Mouse (Mus musculus) midbrain, embryonic 10.5 days (tissue): ENCODE measurements around the gene Exoc3. TPM values are rescaled to one million over a fixed set of nuclear protein-coding genes. Genes with fewer than 3 reads are reported as not detected.

ENCODE experiments used
- DNase-seq: peaks from one replicate; pipeline ENCODE4 v3.0.0-alpha.2; 2017; ENCODE audit warnings: low spot score
- H3K27ac ChIP-seq: fragments of 300-500 bp; sonication (generic); replicated peaks from 2 replicates; pipeline ENCODE4 v1.5.1; 2016; ENCODE audit warnings: mild to moderate bottlenecking
- H3K27me3 ChIP-seq: fragments of 300-500 bp; sonication (generic); 2 replicates; pipeline ENCODE4 v1.6.1; 2016; ENCODE audit warnings: low read depth, mild to moderate bottlenecking; ENCODE audit not compliant: poor library complexity, severe bottlenecking
- H3K36me3 ChIP-seq: fragments of 300-500 bp; sonication (generic); 2 replicates; pipeline ENCODE4 v1.6.1; 2016; ENCODE audit warnings: mild to moderate bottlenecking, moderate library complexity
- H3K4me1 ChIP-seq: fragments of 300-500 bp; sonication (generic); 2 replicates; pipeline ENCODE4 v1.6.1; 2016
- H3K4me3 ChIP-seq: fragments of 300-500 bp; sonication (generic); 2 replicates; pipeline ENCODE4 v1.5.1; 2016; ENCODE audit warnings: mild to moderate bottlenecking, moderate library complexity
- H3K9me3 ChIP-seq: fragments of 300-500 bp; sonication (generic); replicated peaks from 2 replicates; pipeline ENCODE4 v1.6.1; 2016; ENCODE audit warnings: mild to moderate bottlenecking
- WGBS: fragments of 180-500 bp; shearing (Covaris S2); methylation state at CpG from one replicate; pipeline ENCODE4 v1.1.7; 2016; 5-methylcytosine and 5-hydroxymethylcytosine counted together
- polyA plus RNA-seq: library from polyadenylated mRNA; unstranded; fragments of >200 nt; fragmentation: Nextera tagmentation; extraction: Ambion mirVana; gene quantifications from 2 replicates; pipeline ENCODE4 v1.2.1, GENCODE M21; 2016

The Exoc3 gene
- polyA plus RNA-seq, 1 experiment from 2014 or later: 79.2 TPM

- H3K9me3 ChIP-seq: no peaks in the 10 kb centered on the region
- H3K4me1 ChIP-seq: peaks cover 10% of the 10 kb centered on the region
- no peak for DNase-seq
- peaks cover 64% of the 10 kb centered on the region for H3K27me3 ChIP-seq
- H3K36me3 ChIP-seq: no peaks in the 10 kb centered on the region
- no peak overlapping the region for H3K4me3 ChIP-seq
- 68% methylated on average over 3 of the region's 3 CpGs for WGBS
- H3K27ac ChIP-seq: no peak overlapping the region
These were observed 85.9 kb downstream of the Exoc3 start for GRCm38 (mm10) chr13:74122632-74123031.

- 32% methylated on average over 14 of the region's 14 CpGs for WGBS
- Histone ChIP-seq H3K4me3 (peak overlapping the region; percentile 54; the same call in 1 of the 2 replicates), H3K36me3 (no peaks in the 10 kb centered on the region), H3K27ac (no peak overlapping the region), H3K4me1 (peaks cover 10% of the 10 kb centered on the region), H3K27me3 (peaks cover 64% of the 10 kb centered on the region), H3K9me3 (no peaks in the 10 kb centered on the region)
- DNase-seq: no peak
These were observed 86.7 kb downstream of the Exoc3 start for GRCm38 (mm10) chr13:74121795-74122330.

GRCm38 (mm10) chr13:74121141-74121602 is 87.4 kb downstream of the Exoc3 start, which contains the start of gene Slc9a3:
Gene Slc9a3 (plus strand): TSS chr13:74121457.
- Histone ChIP-seq H3K4me1 (peaks cover 10% of the 10 kb centered on the region), H3K27me3 (peaks cover 64% of the 10 kb centered on the region), H3K27ac (0 out of 2 replicates have a peak within 1 kb of the TSS, but pooled peaks have one; percentile 23), H3K4me3 (peak within 1 kb of the TSS; percentile 54), H3K36me3 (no peaks in the 10 kb centered on the region), H3K9me3 (no peaks in the 10 kb centered on the region)
- DNase-seq: peak; percentile 32
- under 1% methylated on average over 35 of the region's 35 CpGs for WGBS

Other genes starting within 250 kb of the Exoc3 start
- not detected in 2 replicates for gene Zdhhc11, start 244.9 kb downstream of the Exoc3 start, polyA plus RNA-seq
- gene Tppp, start 199.3 kb downstream of the Exoc3 start, polyA plus RNA-seq: 1.00 and 1.9 TPM in 2 replicates
- gene Cep72, start 146.4 kb downstream of the Exoc3 start, polyA plus RNA-seq: 22.5 and 25.6 TPM in 2 replicates
- gene Slc9a3, start 87.3 kb downstream of the Exoc3 start, polyA plus RNA-seq: not detected in 2 replicates
- 1.8 and 2.0 TPM in 2 replicates for gene Ahrr, start 83.6 kb upstream of the Exoc3 start, polyA plus RNA-seq
- gene Pdcd6, start 108.8 kb upstream of the Exoc3 start, polyA plus RNA-seq: 118 and 124 TPM in 2 replicates
- 283 and 284 TPM in 2 replicates for gene Sdha, start 141.5 kb upstream of the Exoc3 start, polyA plus RNA-seq
- 56.1 and 59.6 TPM in 2 replicates for gene Ccdc127, start 141.6 kb upstream of the Exoc3 start, polyA plus RNA-seq
- gene Lrrc14b, start 155.3 kb upstream of the Exoc3 start, polyA plus RNA-seq: not detected in 2 replicates
- gene Zfp72, start 182.1 kb upstream of the Exoc3 start, polyA plus RNA-seq: 3.9 and 5.1 TPM in 2 replicates
- 89.2 and 96.1 TPM in 2 replicates for gene Ftl1-ps1, start 191.0 kb upstream of the Exoc3 start, polyA plus RNA-seq